Mouse (Mus musculus) kidney, adult 8-10 months (tissue): ENCODE data around the gene Cts8.

Experiments used
- DNase-seq, 2 experiments: peaks; one replicate each; pipeline ENCODE4 v3.0.0; 2022

The Cts8 gene

GRCm38 (mm10) chr13:61255258-61255657 is at the start of gene Cts8:
Gene Cts8 (minus strand): TSS chr13:61255358.
- no peak for DNase-seq

GRCm38 (mm10) chr13:61288739-61289138 is 33.6 kb upstream of the Cts8 start, which contains the start of gene Gm49398:
Gene Gm49398 (minus strand): TSS chr13:61288839.
- DNase-seq = no peak

GRCm38 (mm10) chr13:61241076-61241947 is 13.8 kb downstream of the Cts8 start:
- DNase-seq = peak; percentile 32 to 67

- no peak for DNase-seq
Observed at GRCm38 (mm10) chr13:61203310-61203709, 51.8 kb downstream of the Cts8 start, which contains the start of gene Cts6. Gene Cts6 (minus strand): TSS chr13:61203410.
